Mouse (Mus musculus) forebrain, embryonic 13.5 days (tissue): Measurements from ENCODE around the gene Raly. TPM values are rescaled to one million over a fixed set of nuclear protein-coding genes. Genes with fewer than 3 reads are reported as not detected.

Experiments used
- ATAC-seq: fragments of 200-750 bp; cut with Nextera tagmentation; 2 replicates; pipeline ENCODE4 v1.8.0; 2017
- H3K27ac ChIP-seq: fragments of 300-500 bp; sonication (generic); 2 replicates; pipeline ENCODE4 v1.5.1; 2015; ENCODE audit warnings: inconsistent platforms, mild to moderate bottlenecking, moderate library complexity
- H3K27me3 ChIP-seq: fragments of 300-500 bp; sonication (generic); 2 replicates; pipeline ENCODE4 v1.6.1; 2015; ENCODE audit warnings: mild to moderate bottlenecking, inconsistent platforms
- H3K36me3 ChIP-seq: fragments of 300-500 bp; sonication (generic); 2 replicates; pipeline ENCODE4 v1.6.1; 2015; ENCODE audit warnings: mild to moderate bottlenecking, inconsistent platforms; ENCODE audit not compliant: poor library complexity, severe bottlenecking
- H3K4me1 ChIP-seq: fragments of 300-500 bp; sonication (generic); 2 replicates; pipeline ENCODE4 v1.6.1; 2015; ENCODE audit warnings: inconsistent platforms
- H3K4me2 ChIP-seq: fragments of 300-500 bp; sonication (generic); 2 replicates; pipeline ENCODE4 v1.6.1; 2015; ENCODE audit warnings: inconsistent platforms, mild to moderate bottlenecking, moderate library complexity
- H3K4me3 ChIP-seq: fragments of 300-500 bp; sonication (generic); 2 replicates; pipeline ENCODE4 v1.5.1; 2015; ENCODE audit warnings: mild to moderate bottlenecking, inconsistent platforms
- H3K9ac ChIP-seq: fragments of 300-500 bp; sonication (generic); 2 replicates; pipeline ENCODE4 v1.6.1; 2015; ENCODE audit warnings: mild to moderate bottlenecking, inconsistent platforms
- H3K9me3 ChIP-seq: fragments of 300-500 bp; sonication (generic); replicated peaks from 2 replicates; pipeline ENCODE4 v1.6.1; 2016; ENCODE audit warnings: inconsistent platforms
- WGBS: fragments of 180-500 bp; shearing (Covaris S2); methylation state at CpG from one replicate; pipeline ENCODE4 v1.1.7; 2015; 5-methylcytosine and 5-hydroxymethylcytosine counted together
- polyA plus RNA-seq: library from polyadenylated mRNA; unstranded; fragments of >200 nt; fragmentation: Nextera tagmentation; extraction: Ambion mirVana; gene quantifications from 2 replicates; pipeline ENCODE4 v1.2.1, GENCODE M21; 2015

Gene Raly
- polyA plus RNA-seq, 1 experiment from 2014 or later = 33.1 TPM

DNA sequence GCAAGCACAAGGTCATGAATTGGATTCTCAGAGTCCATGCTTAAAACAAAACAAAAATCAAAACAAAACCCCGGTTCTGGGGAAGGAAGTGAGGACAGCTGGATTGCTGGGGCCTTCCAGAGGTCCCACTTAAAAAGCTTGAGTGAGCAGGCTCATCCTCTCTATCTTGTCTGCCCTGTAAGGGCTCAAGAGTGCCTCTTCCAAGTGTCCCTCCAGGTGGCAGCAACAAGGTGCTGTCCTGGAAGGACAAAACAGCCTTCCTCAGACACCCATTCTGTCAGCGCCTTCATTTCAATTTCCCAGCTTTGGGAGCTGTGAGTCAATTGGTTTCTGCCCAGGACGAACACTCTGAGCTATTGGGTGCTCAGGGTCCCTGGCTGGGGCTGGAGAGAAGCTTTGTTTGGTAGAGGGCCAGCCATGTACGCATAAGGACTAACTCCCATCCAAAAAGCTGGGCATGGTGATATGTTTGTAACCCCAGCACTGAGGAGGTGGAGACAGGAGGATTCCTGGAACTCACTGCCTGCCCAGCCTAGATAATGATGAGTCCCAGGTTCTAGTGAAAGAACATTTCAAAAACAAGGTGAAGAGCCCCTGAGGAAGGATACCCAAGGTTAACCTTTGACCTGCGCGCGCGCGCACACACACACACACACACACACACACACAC lies 25.9 kb upstream of the Raly start:
- Histone ChIP-seq H3K9ac (no peak overlapping the region), H3K4me2 (no peak overlapping the region), H3K36me3 (no peaks in the 10 kb centered on the region), H3K4me3 (no peak overlapping the region), H3K27me3 (no peaks in the 10 kb centered on the region), H3K27ac (no peak overlapping the region), H3K9me3 (no peaks in the 10 kb centered on the region; the same call in 1 of the 2 replicates), H3K4me1 (no peaks in the 10 kb centered on the region)
- WGBS = 81% methylated on average over 9 of the region's 9 CpGs
- ATAC-seq = no peak

- 90% methylated on average over 8 of the region's 8 CpGs for WGBS
- no peak overlapping the region for H3K4me3 ChIP-seq
- ATAC-seq = no peak
- no peaks in the 10 kb centered on the region for H3K4me1 ChIP-seq
- H3K9ac ChIP-seq = no peak overlapping the region
- no peaks in the 10 kb centered on the region; the same call in 1 of the 2 replicates for H3K9me3 ChIP-seq
- no peak overlapping the region for H3K27ac ChIP-seq
- H3K4me2 ChIP-seq = no peak overlapping the region
- H3K36me3 ChIP-seq = no peaks in the 10 kb centered on the region
- no peaks in the 10 kb centered on the region for H3K27me3 ChIP-seq
Observed at GRCm38 (mm10) chr2:154765554-154766008, 25.3 kb upstream of the Raly start.

DNA sequence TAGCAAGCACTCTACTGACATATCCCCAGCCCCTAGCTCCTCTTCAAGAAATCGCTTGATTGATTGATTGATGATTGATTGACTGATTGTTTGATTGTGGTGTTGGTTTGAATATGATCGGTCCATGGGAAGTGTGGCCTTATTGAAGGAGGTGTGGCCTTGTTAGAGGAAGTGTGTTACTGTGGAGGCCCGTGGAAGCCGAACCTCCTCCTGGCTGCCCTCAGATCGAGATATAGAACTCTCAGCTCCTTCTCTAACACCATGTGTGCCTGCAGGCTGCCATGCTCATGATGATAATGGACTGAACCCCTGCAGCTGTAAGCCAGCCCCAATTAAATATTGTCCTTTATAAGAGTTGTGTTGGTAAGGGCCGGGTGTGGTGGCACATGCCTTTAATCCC lies 23.8 kb upstream of the Raly start:
- no peak overlapping the region for H3K27ac ChIP-seq
- WGBS = 92% methylated on average over 6 of the region's 6 CpGs
- H3K9ac ChIP-seq = no peak overlapping the region
- H3K4me1 ChIP-seq = no peaks in the 10 kb centered on the region
- H3K4me2 ChIP-seq = no peak overlapping the region
- H3K36me3 ChIP-seq = no peaks in the 10 kb centered on the region
- ATAC-seq = no peak
- H3K4me3 ChIP-seq = no peak overlapping the region
- H3K27me3 ChIP-seq = no peaks in the 10 kb centered on the region
- no peaks in the 10 kb centered on the region for H3K9me3 ChIP-seq

GRCm38 (mm10) chr2:154769930-154770329 lies 21.0 kb upstream of the Raly start, which contains the start of gene Gm14214:
Gm14214 (minus strand) TSS chr2:154770030.
- no peaks in the 10 kb centered on the region for H3K36me3 ChIP-seq

DNA sequence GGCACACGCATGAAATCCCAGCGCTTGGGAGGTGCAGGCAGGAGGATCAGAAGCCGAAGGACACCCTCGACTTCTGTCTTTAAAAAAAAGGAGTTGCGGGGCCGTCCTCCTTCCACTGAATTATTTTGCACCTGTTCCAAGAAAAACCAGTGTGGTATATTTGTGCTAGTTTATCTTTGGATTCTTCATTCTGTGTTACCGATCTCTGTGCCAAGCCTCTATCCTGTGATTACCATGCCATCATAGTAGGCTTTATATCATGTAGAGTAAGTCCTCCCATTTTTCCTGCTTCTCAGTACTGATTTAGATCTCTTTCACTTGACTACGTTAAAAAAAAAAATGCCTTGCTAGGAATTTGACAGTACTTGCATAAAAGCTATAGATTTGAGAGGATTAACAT lies 19.3 kb upstream of the Raly start:
- Histone ChIP-seq H3K36me3 (no peaks in the 10 kb centered on the region), H3K27ac (no peak overlapping the region), H3K4me2 (no peak overlapping the region), H3K9ac (no peak overlapping the region), H3K4me3 (no peak overlapping the region), H3K9me3 (no peaks in the 10 kb centered on the region), H3K27me3 (no peaks in the 10 kb centered on the region), H3K4me1 (no peaks in the 10 kb centered on the region)
- ATAC-seq = no peak
- WGBS = 84% methylated on average over 8 of the region's 8 CpGs

More at GRCm38 (mm10) chr2:154769930-154770329, 21.0 kb upstream of the Raly start, which contains the start of gene Gm14214:
- Histone ChIP-seq H3K9me3 (no peaks in the 10 kb centered on the region), H3K9ac (no peak within 1 kb of the TSS), H3K4me2 (no peak within 1 kb of the TSS), H3K27ac (no peak within 1 kb of the TSS), H3K4me3 (no peak within 1 kb of the TSS), H3K27me3 (no peaks in the 10 kb centered on the region), H3K4me1 (no peaks in the 10 kb centered on the region)
- no peak for ATAC-seq

- no peak for ATAC-seq
- 80% methylated on average over 1 of the region's 1 CpGs for WGBS
- no peak overlapping the region for H3K27ac ChIP-seq
- no peaks in the 10 kb centered on the region for H3K9me3 ChIP-seq
- no peak overlapping the region for H3K4me3 ChIP-seq
- H3K4me1 ChIP-seq = no peaks in the 10 kb centered on the region
- no peaks in the 10 kb centered on the region for H3K27me3 ChIP-seq
- no peaks in the 10 kb centered on the region for H3K36me3 ChIP-seq
- no peak overlapping the region for H3K4me2 ChIP-seq
- no peak overlapping the region for H3K9ac ChIP-seq
Observed at GRCm38 (mm10) chr2:154774032-154774431, 16.9 kb upstream of the Raly start.

DNA sequence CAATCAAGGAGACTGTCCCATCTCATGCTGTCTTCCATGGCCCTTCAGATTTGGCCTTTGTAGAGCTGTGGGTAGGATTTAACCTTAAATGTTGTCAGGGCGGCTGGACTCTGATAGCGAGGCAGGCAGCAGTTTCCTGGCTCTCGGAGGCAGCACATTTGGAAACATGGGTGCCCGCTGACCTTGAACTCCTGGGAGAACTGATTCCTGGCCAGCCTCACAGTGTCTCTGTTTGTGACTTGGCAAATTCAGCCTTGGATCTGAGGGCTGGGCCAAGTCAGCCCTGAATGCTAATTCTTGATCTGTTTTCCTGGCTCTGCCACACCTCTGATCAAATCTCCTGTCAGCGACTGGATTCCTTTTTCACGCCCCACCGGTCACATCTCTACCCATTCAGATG lies 14.4 kb upstream of the Raly start:
- Histone ChIP-seq H3K27ac (no peak overlapping the region), H3K9me3 (no peaks in the 10 kb centered on the region), H3K4me3 (no peak overlapping the region), H3K36me3 (no peaks in the 10 kb centered on the region), H3K4me1 (no peaks in the 10 kb centered on the region), H3K27me3 (no peaks in the 10 kb centered on the region), H3K4me2 (no peak overlapping the region), H3K9ac (no peak overlapping the region)
- 68% methylated on average over 7 of the region's 7 CpGs for WGBS
- ATAC-seq = no peak

GRCm38 (mm10) chr2:154779648-154780047 lies 11.2 kb upstream of the Raly start:
- Histone ChIP-seq H3K27me3 (no peaks in the 10 kb centered on the region), H3K4me3 (no peak overlapping the region), H3K27ac (no peak overlapping the region), H3K4me2 (no peak overlapping the region), H3K36me3 (no peaks in the 10 kb centered on the region), H3K4me1 (peaks cover 10% of the 10 kb centered on the region; the same call in 1 of the 2 replicates), H3K9ac (no peak overlapping the region), H3K9me3 (no peaks in the 10 kb centered on the region)
- ATAC-seq = no peak
- WGBS = 57% methylated on average over 3 of the region's 3 CpGs

- no peak for ATAC-seq
- peaks cover 20% of the 10 kb centered on the region; the same call in 1 of the 2 replicates for H3K4me1 ChIP-seq
- H3K27ac ChIP-seq = no peak overlapping the region
Observed at GRCm38 (mm10) chr2:154782361-154782760, 8.5 kb upstream of the Raly start.

GRCm38 (mm10) chr2:154782856-154783650 lies 7.8 kb upstream of the Raly start:
- no peaks in the 10 kb centered on the region for H3K9me3 ChIP-seq
- 53% methylated on average over 17 of the region's 17 CpGs for WGBS

More at GRCm38 (mm10) chr2:154782361-154782760, 8.5 kb upstream of the Raly start:
- Histone ChIP-seq H3K9me3 (no peaks in the 10 kb centered on the region), H3K36me3 (no peaks in the 10 kb centered on the region), H3K4me3 (no peak overlapping the region), H3K4me2 (no peak overlapping the region), H3K27me3 (no peaks in the 10 kb centered on the region), H3K9ac (no peak overlapping the region)
- WGBS = 70% methylated on average over 4 of the region's 4 CpGs

GRCm38 (mm10) chr2:154785284-154785683 lies 5.6 kb upstream of the Raly start:
- no peaks in the 10 kb centered on the region for H3K27me3 ChIP-seq
- no peak overlapping the region for H3K4me2 ChIP-seq
- WGBS = 72% methylated on average over 3 of the region's 3 CpGs
- H3K36me3 ChIP-seq = no peaks in the 10 kb centered on the region
- H3K9me3 ChIP-seq = no peaks in the 10 kb centered on the region
- H3K4me3 ChIP-seq = no peak overlapping the region
- no peak for ATAC-seq
- H3K4me1 ChIP-seq = peaks cover 26% of the 10 kb centered on the region; the same call in 1 of the 2 replicates
- no peak overlapping the region for H3K9ac ChIP-seq
- no peak overlapping the region for H3K27ac ChIP-seq

More at GRCm38 (mm10) chr2:154782856-154783650, 7.8 kb upstream of the Raly start:
- Histone ChIP-seq H3K4me1 (peaks cover 20% of the 10 kb centered on the region; the same call in 1 of the 2 replicates), H3K36me3 (no peaks in the 10 kb centered on the region), H3K4me3 (no peak overlapping the region), H3K27me3 (no peaks in the 10 kb centered on the region), H3K4me2 (no peak overlapping the region), H3K27ac (no peak overlapping the region; the same call in 1 of the 2 replicates), H3K9ac (no peak overlapping the region)
- no peak for ATAC-seq

GRCm38 (mm10) chr2:154786187-154786586 lies 4.7 kb upstream of the Raly start:
- WGBS = 46% methylated on average over 3 of the region's 3 CpGs
- H3K9me3 ChIP-seq = no peaks in the 10 kb centered on the region
- peaks cover 26% of the 10 kb centered on the region; the same call in 1 of the 2 replicates for H3K4me1 ChIP-seq
- ATAC-seq = no peak
- H3K27ac ChIP-seq = no peak overlapping the region
- H3K9ac ChIP-seq = no peak overlapping the region
- H3K36me3 ChIP-seq = no peaks in the 10 kb centered on the region
- H3K4me2 ChIP-seq = no peak overlapping the region
- no peaks in the 10 kb centered on the region for H3K27me3 ChIP-seq
- H3K4me3 ChIP-seq = no peak overlapping the region
